Mouse (Mus musculus) olfactory bulb, adult 2 months (tissue): ENCODE results near the gene Tepsin.

Experiments used
- CTCF ChIP-seq: fragments of 200-500 bp; IDR thresholded peaks from 2 replicates; pipeline ENCODE4 v1.5.1; 2012; ENCODE audit warnings: low read depth, mild to moderate bottlenecking, low read length, moderate library complexity; ENCODE audit not compliant: insufficient read depth
- POLR2A ChIP-seq: fragments of 200-500 bp; IDR thresholded peaks from 2 replicates; pipeline ENCODE4 v1.6.1; 2012; ENCODE audit warnings: mild to moderate bottlenecking, low read depth, low read length, moderate library complexity; ENCODE audit not compliant: insufficient read depth

GRCm38 (mm10) chr11:120142601-120143051, 44.1 kb upstream of the Tepsin start:
- TF ChIP-seq CTCF (no peak), POLR2A (no peak)
